Comparison of ENCODE assay signal across 7 mouse cellular contexts in genomic region chr14:25842688-25843003, GRCm38 (mm10). TPM values are rescaled to one million over a fixed set of nuclear protein-coding genes. Genes with fewer than 3 reads are reported as not detected.
DNase-seq lines count a peak whose midpoint lies in the region; ATAC-seq and TF ChIP-seq lines count a peak whose summit lies in the region.

No protein-coding gene starts in this region.

- 5% methylated on average over 12 of the region's 12 CpGs for WGBS in spleen, adult 2 months
- WGBS in forebrain, embryonic 11.5 days: under 1% methylated on average over 12 of the region's 12 CpGs
- 3% methylated on average over 12 of the region's 12 CpGs for WGBS in liver, embryonic 13.5 days (ENCODE audit: insufficient replicate concordance)
- 3% methylated on average over 12 of the region's 12 CpGs for WGBS in stomach, embryonic 16.5 days

- H3K9me3 ChIP-seq in forebrain, embryonic 11.5 days (ENCODE audit: control insufficient read depth, low read length): no peaks in the 10 kb centered on the region
- H3K9me3 ChIP-seq in liver, embryonic 13.5 days (replicated peaks): no peaks in the 10 kb centered on the region
- H3K9me3 ChIP-seq in stomach, embryonic 16.5 days (replicated peaks; ENCODE audit: control insufficient read depth, low read length): no peaks in the 10 kb centered on the region

- peaks cover 5% of the 10 kb centered on the region; the same call in 1 of the 2 replicates for H3K4me1 ChIP-seq in spleen, adult 2 months (ENCODE audit: control insufficient read depth, insufficient read depth, insufficient read length)
- 0 out of 2 replicates have a peak, but pooled peaks cover 4% of the 10 kb centered on the region for H3K4me1 ChIP-seq in forebrain, embryonic 11.5 days (replicated peaks; ENCODE audit: control insufficient read depth, insufficient read depth, low read length)
- H3K4me1 ChIP-seq in liver, embryonic 13.5 days (replicated peaks): peaks cover 24% of the 10 kb centered on the region
- H3K4me1 ChIP-seq in stomach, embryonic 16.5 days (ENCODE audit: control insufficient read depth, insufficient read depth, low read length): peaks cover 14% of the 10 kb centered on the region

- no peak overlapping the region for H3K9ac ChIP-seq in forebrain, embryonic 11.5 days (ENCODE audit: low read length)
- peak overlapping the region; percentile 80 for H3K9ac ChIP-seq in liver, embryonic 13.5 days
- peak overlapping the region; percentile 87 for H3K9ac ChIP-seq in stomach, embryonic 16.5 days (ENCODE audit: low read length)

- H3K36me3 ChIP-seq in spleen, adult 2 months (ENCODE audit: control insufficient read depth, insufficient read depth, low read length): peaks cover 2% of the 10 kb centered on the region; the same call in 1 of the 2 replicates
- H3K36me3 ChIP-seq in forebrain, embryonic 11.5 days (ENCODE audit: control insufficient read depth, insufficient read depth, low read length): no peaks in the 10 kb centered on the region
- no peaks in the 10 kb centered on the region for H3K36me3 ChIP-seq in liver, embryonic 13.5 days
- H3K36me3 ChIP-seq in stomach, embryonic 16.5 days (ENCODE audit: control insufficient read depth, insufficient read depth, low read length): no peaks in the 10 kb centered on the region

- no peak for ATAC-seq in forebrain, embryonic 11.5 days (replicated peaks; ENCODE audit: low FRiP score)
- peak; percentile 5; the same call in 1 of the 2 replicates for ATAC-seq in liver, embryonic 13.5 days (ENCODE audit: low read depth)
- no peak for ATAC-seq in stomach, embryonic 16.5 days (ENCODE audit: insufficient read depth, low FRiP score)

- TF ChIP-seq POLR2A in spleen, adult 2 months (IDR thresholded peaks at IDR 0.05; ENCODE audit: low read depth, low read length): no peak

- H3K4me3 ChIP-seq in spleen, adult 2 months (ENCODE audit: extremely low read depth, insufficient read depth, insufficient read length): peak overlapping the region; percentile 97
- H3K4me3 ChIP-seq in forebrain, embryonic 11.5 days (ENCODE audit: low read depth, low read length): peak overlapping the region; percentile 52
- H3K4me3 ChIP-seq in liver, embryonic 13.5 days (replicated peaks): peak overlapping the region; percentile 73
- peak overlapping the region; percentile 81 for H3K4me3 ChIP-seq in stomach, embryonic 16.5 days (replicated peaks; ENCODE audit: low read length)

- H3K27ac ChIP-seq in spleen, adult 2 months (ENCODE audit: insufficient read depth, low read length): peak overlapping the region; percentile 85; the same call in 1 of the 2 replicates
- no peak overlapping the region for H3K27ac ChIP-seq in forebrain, embryonic 11.5 days (ENCODE audit: low read depth, low read length)
- no peak overlapping the region for H3K27ac ChIP-seq in liver, embryonic 13.5 days
- H3K27ac ChIP-seq in stomach, embryonic 16.5 days (ENCODE audit: low read length): peak overlapping the region; percentile 78

- no peak for DNase-seq in spleen, adult 2 months (ENCODE audit: low read depth in 1 of 2, low spot score in 2 of 2)
- DNase-seq in spleen, postnatal 4 days (ENCODE audit: low spot score in 2 of 2): no peak
- DNase-seq in forebrain, embryonic 11.5 days (ENCODE audit: low spot score): peak; percentile 58
- DNase-seq in liver, embryonic 13.5 days: no peak
- no peak for DNase-seq in thymus, postnatal 36 days
- DNase-seq in adrenal gland, postnatal 25 days: no peak

- no peak for TF ChIP-seq CTCF in spleen, adult 2 months (IDR thresholded peaks at IDR 0.05; ENCODE audit: extremely low read depth, insufficient read depth, insufficient read length, insufficient replicate concordance)

- peak overlapping the region; percentile 95 for H3K4me2 ChIP-seq in forebrain, embryonic 11.5 days (ENCODE audit: low read depth, low read length, severe bottlenecking)
- peak overlapping the region; percentile 95 for H3K4me2 ChIP-seq in liver, embryonic 13.5 days
- H3K4me2 ChIP-seq in stomach, embryonic 16.5 days (ENCODE audit: low read depth, low read length): peak overlapping the region; percentile 91

- no peaks in the 10 kb centered on the region for H3K27me3 ChIP-seq in spleen, adult 2 months (ENCODE audit: control insufficient read depth, insufficient read depth, low read length)
- peaks cover 18% of the 10 kb centered on the region for H3K27me3 ChIP-seq in forebrain, embryonic 11.5 days (ENCODE audit: control insufficient read depth, insufficient read depth, low read length)
- peaks cover 6% of the 10 kb centered on the region; the same call in 1 of the 2 replicates for H3K27me3 ChIP-seq in liver, embryonic 13.5 days
- no peaks in the 10 kb centered on the region for H3K27me3 ChIP-seq in stomach, embryonic 16.5 days (ENCODE audit: control insufficient read depth, insufficient read depth, low read length)

RNA-seq across cellular contexts. Expression of gene Anxa11, which starts 0.7 kb away (rescaled TPM):
- 64.2 and 68.4 TPM in 2 replicates for polyA plus RNA-seq in spleen, adult 2 months (2012; rRNA removed)
- polyA plus RNA-seq in forebrain, embryonic 11.5 days (2014; fragmentation: Nextera tagmentation; extraction: Ambion mirVana): 3.6 and 5.0 TPM in 2 replicates
- polyA plus RNA-seq in liver, embryonic 13.5 days (2015; fragmentation: Nextera tagmentation; extraction: Ambion mirVana): 7.3 and 9.4 TPM in 2 replicates
- polyA plus RNA-seq in stomach, embryonic 16.5 days (2015; fragmentation: Nextera tagmentation; extraction: Ambion mirVana): 52.1 and 54.4 TPM in 2 replicates
- 70.1 and 72.0 TPM in 2 replicates for total RNA-seq in adrenal gland, postnatal 25 days (2021)

Comparison
In these comparisons a context has a peak if more than half of its experiments do, and no peak if none do; other contexts are left out.
1. H3K27ac ChIP-seq: peak in spleen, adult 2 months (single experiment) and stomach, embryonic 16.5 days (single experiment); none in forebrain, embryonic 11.5 days (single experiment) and liver, embryonic 13.5 days (single experiment).
2. Peak in every context shown above with its lines, with median percentiles within 50 percentile points of each other: H3K4me3 ChIP-seq and H3K4me2 ChIP-seq.